ENCODE assay signal across 9 mouse cellular contexts in genomic region chr11:115366039-115366705, GRCm38 (mm10). TPM values are rescaled to one million over a fixed set of nuclear protein-coding genes. Genes with fewer than 3 reads are reported as not detected.
DNase-seq lines count a peak whose midpoint lies in the region; ATAC-seq and TF ChIP-seq lines count a peak whose summit lies in the region.
"Had no signal": no experiment of that assay in that cellular context is flagged by ENCODE, and none has a peak within 500 bp of the region (broad histone marks: within the 10 kb centered on the region; RNA-seq: fewer than 3 reads in every experiment).

No protein-coding gene starts in this region.

- 33% methylated on average over 7 of the region's 7 CpGs for WGBS in heart, embryonic 16.5 days

- no peak for TF ChIP-seq POLR2A in myocyte (IDR thresholded peaks at IDR 0.05; ENCODE audit: insufficient read length, low read depth)

- H3ac ChIP-seq in myocyte (ENCODE audit: control insufficient read depth, insufficient read length) = peak overlapping the region; percentile 41

- H3K36me3 ChIP-seq in heart, embryonic 16.5 days (ENCODE audit: control insufficient read depth, insufficient read depth) = no peaks in the 10 kb centered on the region
- no peaks in the 10 kb centered on the region for H3K36me3 ChIP-seq in myocyte (ENCODE audit: control insufficient read depth, insufficient read depth)

- H3K9me3 ChIP-seq in heart, embryonic 16.5 days (replicated peaks; ENCODE audit: control insufficient read depth, low read length) = no peaks in the 10 kb centered on the region

- peak overlapping the region; percentile 86 for H3K4me3 ChIP-seq in left cerebral cortex, adult 2 months
- peak overlapping the region; percentile 66 for H3K4me3 ChIP-seq in heart, embryonic 16.5 days (ENCODE audit: low read length)
- peak overlapping the region; percentile 79 for H3K4me3 ChIP-seq in myocyte

- H3K27me3 ChIP-seq in heart, embryonic 16.5 days (ENCODE audit: control insufficient read depth, insufficient read depth, low read length) = peaks cover 22% of the 10 kb centered on the region
- H3K27me3 ChIP-seq in myocyte (ENCODE audit: control insufficient read depth, insufficient read depth, insufficient read length) = no peaks in the 10 kb centered on the region

- peaks cover 13% of the 10 kb centered on the region for H3K79me2 ChIP-seq in myocyte (ENCODE audit: control insufficient read depth, insufficient read depth)

- ATAC-seq in heart, embryonic 16.5 days (replicated peaks; ENCODE audit: extremely low read depth, insufficient read depth, low FRiP score) = no peak

- H3K4me2 ChIP-seq in heart, embryonic 16.5 days (ENCODE audit: low read depth, low read length) = peak overlapping the region; percentile 94
- H3K4me2 ChIP-seq in myocyte (ENCODE audit: low read depth) = peak overlapping the region; percentile 70

- H3K27ac ChIP-seq in left cerebral cortex, adult 2 months = peak overlapping the region; percentile 6
- H3K27ac ChIP-seq in heart, embryonic 16.5 days (ENCODE audit: low read length) = peak overlapping the region; percentile 5; the same call in 1 of the 2 replicates

- no peak for DNase-seq in left cerebral cortex, adult 2 months (ENCODE audit: extremely low spot score in 1 of 2, low spot score in 2 of 2)
- no peak for DNase-seq in left cerebral cortex, postnatal 36 days (ENCODE audit: low spot score in 2 of 2)
- DNase-seq in cerebellum, adult 9-11 months = peak; percentile 72
- DNase-seq in urinary bladder, postnatal 36 days (ENCODE audit: low spot score in 2 of 2) = no peak
- no peak for DNase-seq in gastrocnemius, adult 8-10 months (ENCODE audit: low spot score in 2 of 2)
- no peak for DNase-seq in frontal cortex, postnatal 14 days (ENCODE audit: low spot score in 2 of 2)

- H3K9ac ChIP-seq in heart, embryonic 16.5 days (ENCODE audit: low read length) = no peak overlapping the region; the same call in 1 of the 2 replicates

- intact Hi-C loops in left cerebral cortex, adult 2 months (cut with DNase I) = no loop called here
- intact Hi-C loops in left cerebral cortex, postnatal 36 days (cut with DNase I) = loop anchor here (2.0 kb wide), 1 partner anchor 55 kb away; the partner anchor contains the start of gene Kctd2

- H3K4me1 ChIP-seq in heart, embryonic 16.5 days (ENCODE audit: control insufficient read depth, insufficient read depth, low read length) = peaks cover 5% of the 10 kb centered on the region

- TF ChIP-seq CTCF in left cerebral cortex, adult 2 months (IDR thresholded peaks at IDR 0.05) = no peak

TF ChIP-seq in myocyte, 11 proteins besides CTCF, POLR2A, EP300 and RAD21:
- no peak for TF ChIP-seq SRF (IDR thresholded peaks at IDR 0.05; ENCODE audit: control insufficient read depth, insufficient read length, low read depth)
- TF ChIP-seq MYOD1 (IDR thresholded peaks at IDR 0.05; ENCODE audit: control insufficient read depth in 1 of 3, insufficient read length in 2 of 3, low read depth in 2 of 3) = no peak
- TF ChIP-seq CEBPB (IDR thresholded peaks at IDR 0.05; ENCODE audit: insufficient read depth, poor library complexity, severe bottlenecking) = no peak
- TF ChIP-seq MYOG (IDR thresholded peaks at IDR 0.05; ENCODE audit: control insufficient read depth in 1 of 3, insufficient read depth in 1 of 3, insufficient read length in 2 of 3, low read depth in 2 of 3) = no peak
- TF ChIP-seq POLR2AphosphoS2 (IDR thresholded peaks at IDR 0.05; ENCODE audit: insufficient read length, low read depth) = no peak
- TF ChIP-seq TCF12 (IDR thresholded peaks at IDR 0.05; ENCODE audit: insufficient read depth, poor library complexity, severe bottlenecking) = no peak
- no peak for TF ChIP-seq REST (IDR thresholded peaks at IDR 0.05; ENCODE audit: insufficient read depth, insufficient read length)
- TF ChIP-seq USF1 (IDR thresholded peaks at IDR 0.05; ENCODE audit: low read depth) = no peak
- no peak for TF ChIP-seq TCF3 (IDR thresholded peaks at IDR 0.05; ENCODE audit: insufficient read length, low read depth)

RNA-seq across cellular contexts. Expression of gene Hid1, which starts 1.4 kb away (rescaled TPM):
- total RNA-seq in left cerebral cortex, adult 2 months (2021) = 100 to 1,000 TPM; 117 to 121 TPM
- total RNA-seq in left cerebral cortex, postnatal 36 days (2021) = 100 to 1,000 TPM; 106 to 107 TPM
- 8.5 and 9.2 TPM in 2 replicates for polyA plus RNA-seq in heart, embryonic 16.5 days (2015; fragmentation: Nextera tagmentation; extraction: Ambion mirVana)
- 63.1 TPM for polyA plus RNA-seq in myocyte (2012; fragmentation: generic; extraction: Trizol)
- total RNA-seq in gastrocnemius, adult 8-10 months (2022) = 1 to 10 TPM in 2 of 4 experiments, under 1 TPM in 2; 0.68 to 2.7 (median 1.2) TPM

RNA-seq across cellular contexts. Expression of gene Cdr2l, which starts 15.5 kb away (rescaled TPM):
- 10 to 100 TPM; 25.0 to 26.4 TPM for total RNA-seq in left cerebral cortex, adult 2 months (2021)
- total RNA-seq in left cerebral cortex, postnatal 36 days (2021) = 10 to 100 TPM; 20.6 to 23.1 TPM
- 7.0 and 7.5 TPM in 2 replicates for polyA plus RNA-seq in heart, embryonic 16.5 days (2015; fragmentation: Nextera tagmentation; extraction: Ambion mirVana)
- 52.8 TPM for polyA plus RNA-seq in myocyte (2012; fragmentation: generic; extraction: Trizol)
- total RNA-seq in gastrocnemius, adult 8-10 months (2022) = 1 to 10 TPM in 3 of 4 experiments, under 1 TPM in 1; 0.77 to 1.6 (median 1.1) TPM

RNA-seq across cellular contexts. Expression of gene Otop3, which starts 31.6 kb away (rescaled TPM):
- total RNA-seq in left cerebral cortex, adult 2 months (2021) = not detected
- under 1 TPM in 1 of 2 experiments, not detected in 1; 0.12 TPM for total RNA-seq in left cerebral cortex, postnatal 36 days (2021)
- polyA plus RNA-seq in heart, embryonic 16.5 days (2015; fragmentation: Nextera tagmentation; extraction: Ambion mirVana) = not detected in 2 replicates
- polyA plus RNA-seq in myocyte (2012; fragmentation: generic; extraction: Trizol) = not detected
- total RNA-seq in gastrocnemius, adult 8-10 months (2022) = not detected
- total RNA-seq: heart, postnatal 36 days had no signal

RNA-seq across cellular contexts. Expression of gene Mrpl58, which starts 37.4 kb away (rescaled TPM):
- 100 to 1,000 TPM; 113 to 118 TPM for total RNA-seq in left cerebral cortex, adult 2 months (2021)
- 100 to 1,000 TPM; 115 to 119 TPM for total RNA-seq in left cerebral cortex, postnatal 36 days (2021)
- 175 and 179 TPM in 2 replicates for polyA plus RNA-seq in heart, embryonic 16.5 days (2015; fragmentation: Nextera tagmentation; extraction: Ambion mirVana)
- 201 TPM for polyA plus RNA-seq in myocyte (2012; fragmentation: generic; extraction: Trizol)
- total RNA-seq in gastrocnemius, adult 8-10 months (2022) = 10 to 100 TPM; 79.1 to 92.9 (median 87.4) TPM

RNA-seq across cellular contexts. Expression of gene Ush1g, which starts 44.3 kb away (rescaled TPM):
- under 1 TPM; 0.36 to 0.44 TPM for total RNA-seq in left cerebral cortex, adult 2 months (2021)
- total RNA-seq in left cerebral cortex, postnatal 36 days (2021) = under 1 TPM; 0.39 to 0.49 TPM
- 0.26 and 0.32 TPM in 2 replicates for polyA plus RNA-seq in heart, embryonic 16.5 days (2015; fragmentation: Nextera tagmentation; extraction: Ambion mirVana)
- 0.16 TPM for polyA plus RNA-seq in myocyte (2012; fragmentation: generic; extraction: Trizol)
- under 1 TPM; 0.15 to 0.34 (median 0.24) TPM for total RNA-seq in gastrocnemius, adult 8-10 months (2022)

Comparison
In these comparisons a context has a peak if more than half of its experiments do, and no peak if none do; other contexts are left out.
1. RNA of gene Hid1, which starts 1.4 kb away (total RNA-seq): 117 to 121 TPM in left cerebral cortex, adult 2 months and 106 to 107 TPM in left cerebral cortex, postnatal 36 days; 0.68 to 2.7 TPM in gastrocnemius, adult 8-10 months; every median in the first group is over 10 times any median in the second.
2. RNA of gene Cdr2l, which starts 15.5 kb away (total RNA-seq): 25.0 to 26.4 TPM in left cerebral cortex, adult 2 months and 20.6 to 23.1 TPM in left cerebral cortex, postnatal 36 days; 0.77 to 1.6 TPM in gastrocnemius, adult 8-10 months; every median in the first group is over 4 times any median in the second.
3. Peak in every context shown above with its lines, with median percentiles within 50 percentile points of each other: H3K4me3 ChIP-seq.